Mouse (Mus musculus): Measurements from ENCODE around the gene Gnaz.

The Gnaz gene

DNA sequence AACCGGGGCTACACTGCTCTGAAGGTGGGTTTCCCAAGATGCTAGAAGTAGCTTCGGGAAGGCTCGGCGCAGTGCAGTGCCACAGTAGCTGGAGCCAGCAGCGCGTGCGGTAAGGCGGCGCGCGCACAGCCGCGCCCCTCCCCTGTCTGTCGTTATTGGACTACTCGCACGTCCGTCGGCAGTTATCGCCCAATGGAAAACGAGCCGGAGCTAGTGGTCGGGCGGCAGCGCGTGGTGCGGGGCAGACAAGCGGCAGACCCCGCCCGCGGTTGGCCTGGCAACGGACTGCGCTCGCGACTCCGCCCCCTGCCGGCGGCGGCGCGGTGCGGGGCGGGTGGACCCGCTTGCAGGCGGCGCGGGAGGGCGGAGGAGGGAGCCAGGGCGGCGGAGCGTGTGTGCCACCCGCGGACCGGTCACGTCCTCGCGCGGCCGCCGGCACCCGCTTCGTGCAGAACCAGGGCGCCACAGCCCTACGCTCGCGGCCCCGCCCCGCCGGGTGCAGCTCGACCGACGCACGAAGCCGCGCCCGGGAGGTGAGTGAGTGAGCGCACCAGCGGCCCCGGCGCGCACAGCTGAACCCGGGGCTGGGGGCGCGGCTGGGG is at the start of gene Gnaz:
Gene Gnaz, plus strand, starts transcription at position 328 of the 602 bp plus-strand sequence.
- DNase-seq (ENCODE audit: low spot score): peak; percentile 96

GRCm38 (mm10) chr10:74919277-74919676 is 47.7 kb upstream of the Gnaz start:
- no peak for DNase-seq (ENCODE audit: low spot score)

GRCm38 (mm10) chr10:74920853-74921567 is 46.0 kb upstream of the Gnaz start:
- no peak for DNase-seq (ENCODE audit: low spot score)

DNA sequence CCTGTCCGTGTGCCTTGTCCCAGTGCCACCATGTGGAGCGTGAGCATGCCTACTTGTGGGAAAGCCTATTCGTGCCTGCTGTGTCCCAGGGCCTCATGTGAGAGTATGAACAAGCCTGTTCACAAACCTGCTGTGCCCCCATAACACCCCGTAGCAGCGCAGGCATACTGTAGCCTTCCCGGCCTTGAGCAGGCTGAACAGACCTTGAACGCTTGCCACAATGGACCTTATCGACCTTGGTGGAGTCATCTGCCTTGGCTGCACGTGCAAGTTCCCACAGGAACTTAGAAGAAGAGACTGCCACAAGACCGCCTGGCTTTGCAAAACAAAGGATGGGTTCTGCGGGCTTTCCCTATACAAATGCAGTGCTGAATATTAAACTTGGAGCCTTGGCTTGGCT is 45.4 kb upstream of the Gnaz start:
- no peak for DNase-seq (ENCODE audit: low spot score)

DNA sequence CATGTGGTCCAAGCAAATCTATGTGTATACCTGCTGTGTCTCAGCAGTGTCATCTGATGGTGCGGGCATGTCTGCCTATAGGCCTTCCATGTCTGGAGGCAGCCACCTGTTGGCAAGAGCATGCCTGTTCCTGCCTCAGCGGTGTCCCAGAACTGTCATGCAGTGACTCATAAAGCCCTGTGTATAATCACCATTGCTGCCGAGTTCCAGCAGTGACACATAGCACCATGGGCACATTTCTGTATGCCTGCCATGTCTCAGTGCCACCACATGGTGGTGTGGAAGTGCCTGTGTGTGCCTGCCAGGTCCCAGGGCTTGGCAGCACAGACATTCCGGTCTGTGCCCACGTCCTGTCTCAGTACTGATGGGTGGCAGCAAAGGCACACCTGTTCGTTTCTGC is 44.2 kb upstream of the Gnaz start:
- DNase-seq (ENCODE audit: low spot score): no peak

- no peak for DNase-seq (ENCODE audit: low spot score)
These were observed 42.7 kb upstream of the Gnaz start for GRCm38 (mm10) chr10:74924274-74924673.

DNA sequence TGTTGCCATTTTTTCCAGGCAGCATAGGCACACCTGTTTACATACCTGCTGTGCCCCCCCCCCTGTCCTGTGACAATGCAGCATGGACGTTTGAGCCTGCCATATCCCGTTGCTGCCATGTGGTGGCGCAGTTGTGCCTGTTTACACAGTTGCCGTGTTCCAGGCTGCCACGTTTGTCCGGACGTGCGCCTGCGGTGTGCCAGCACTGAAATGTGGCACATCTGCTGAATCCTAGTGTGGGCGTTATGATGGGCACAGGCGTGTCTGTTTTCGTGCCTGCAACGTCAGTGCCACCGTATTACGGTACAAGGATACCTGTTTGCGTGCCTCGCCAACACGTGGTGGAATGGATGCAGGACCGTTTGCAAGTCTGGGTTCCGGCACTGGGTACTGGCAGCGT is 41.7 kb upstream of the Gnaz start:
- no peak for DNase-seq (ENCODE audit: low spot score)

GRCm38 (mm10) chr10:74928276-74928675 is 38.7 kb upstream of the Gnaz start:
- no peak for DNase-seq (ENCODE audit: low spot score)

- no peak for DNase-seq (ENCODE audit: low spot score)
These were observed 37.4 kb upstream of the Gnaz start for GRCm38 (mm10) chr10:74929578-74929977.

DNA sequence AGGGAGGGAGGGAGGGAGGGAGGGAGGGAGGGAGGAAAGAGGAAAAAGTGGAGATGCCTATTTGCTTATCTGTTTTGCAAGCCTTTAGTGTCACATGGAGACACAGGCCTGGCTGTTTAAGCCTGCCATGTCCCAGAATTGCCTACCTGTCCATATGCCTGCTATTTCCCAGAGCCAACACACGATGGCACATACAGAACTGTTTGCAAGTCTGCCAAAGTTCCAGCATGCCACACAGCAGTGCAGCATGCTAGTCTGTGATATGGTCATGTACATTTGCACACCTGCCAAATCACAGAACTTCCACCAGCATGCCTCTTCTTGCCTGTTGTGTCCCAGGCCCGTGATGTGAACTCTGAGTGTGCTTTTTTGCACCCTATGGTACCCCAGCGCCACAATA is 36.4 kb upstream of the Gnaz start:
- no peak for DNase-seq (ENCODE audit: low spot score)

- DNase-seq (ENCODE audit: low spot score): no peak
These were observed 35.3 kb upstream of the Gnaz start for GRCm38 (mm10) chr10:74931631-74932030.

DNA sequence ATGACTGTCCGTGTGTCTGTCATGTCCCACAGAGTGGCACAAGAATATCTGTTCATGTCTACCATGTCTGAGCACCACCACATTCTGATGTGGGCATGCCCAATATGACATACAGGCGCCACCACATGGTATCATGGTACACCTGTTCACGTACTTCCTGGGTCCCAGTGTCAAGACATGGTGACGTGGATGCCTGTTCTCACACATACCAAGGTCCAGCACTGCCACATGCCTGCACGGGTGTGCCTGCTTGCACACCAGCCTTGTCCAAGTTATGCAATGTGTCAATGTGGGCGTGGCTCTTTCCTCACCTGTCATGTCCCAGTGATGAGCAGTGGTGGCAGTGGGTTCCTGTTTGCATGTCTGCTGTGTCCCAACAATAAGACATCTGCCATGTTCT is 34.5 kb upstream of the Gnaz start:
- DNase-seq (ENCODE audit: low spot score): no peak

GRCm38 (mm10) chr10:74933548-74934190 is 33.3 kb upstream of the Gnaz start:
- no peak for DNase-seq (ENCODE audit: low spot score)

DNA sequence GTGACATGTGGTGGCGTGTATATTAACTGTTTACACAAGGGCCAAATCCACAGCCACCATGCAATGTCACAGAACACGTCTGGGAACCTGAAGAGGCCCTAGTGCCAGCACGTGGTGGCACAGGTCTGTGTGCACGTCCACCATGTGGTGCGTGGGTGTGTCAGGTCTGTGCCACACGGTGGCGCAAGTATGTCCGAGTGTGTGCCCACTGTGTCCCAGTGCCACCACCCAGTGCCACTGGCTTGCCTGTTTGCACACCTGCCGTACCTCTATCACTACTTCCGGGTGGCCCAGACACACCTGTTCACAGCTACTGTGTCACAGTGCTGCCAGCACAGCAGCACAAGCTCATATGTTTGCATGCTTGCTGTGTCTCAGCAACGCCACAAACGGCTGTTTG is 32.5 kb upstream of the Gnaz start:
- no peak for DNase-seq (ENCODE audit: low spot score)

GRCm38 (mm10) chr10:74935016-74935415 is 32.0 kb upstream of the Gnaz start:
- DNase-seq (ENCODE audit: low spot score): no peak

DNA sequence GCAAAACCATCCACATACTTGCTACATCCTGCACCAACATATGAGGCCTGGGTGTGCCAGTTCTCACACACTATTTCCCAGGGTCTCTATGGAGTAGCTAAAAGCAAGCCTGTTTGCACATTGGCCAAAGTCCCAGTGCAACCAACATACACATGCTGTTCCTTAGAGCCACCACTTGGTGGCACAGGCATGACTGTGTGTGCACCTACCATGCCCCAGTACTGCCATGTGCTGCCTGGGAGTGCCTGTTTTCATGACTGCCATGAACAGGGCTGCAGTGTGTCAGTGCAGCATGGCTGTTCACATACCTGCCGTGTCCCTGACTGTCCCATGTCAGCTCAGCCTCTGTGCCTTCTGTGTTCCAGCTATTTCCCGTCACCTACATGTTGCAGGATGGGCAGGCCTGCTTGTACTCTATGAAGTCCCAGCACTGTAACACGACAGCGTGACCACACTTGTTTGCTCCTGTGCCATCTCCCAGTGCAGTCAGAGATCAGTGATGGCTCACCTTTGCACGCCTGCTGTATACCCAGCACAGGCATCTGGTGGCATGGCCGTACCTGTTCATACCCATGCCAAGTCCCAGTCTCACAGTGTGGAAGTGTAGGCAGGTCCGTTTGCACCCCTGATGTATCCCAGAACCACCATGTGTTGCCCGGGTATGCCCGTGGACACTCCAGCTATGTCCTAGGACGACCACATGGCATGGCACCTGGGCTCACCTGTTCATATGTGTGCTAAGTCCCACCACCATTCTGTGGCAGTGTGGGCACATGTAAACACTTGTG is 29.8 kb upstream of the Gnaz start:
- no peak for DNase-seq (ENCODE audit: low spot score)

DNA sequence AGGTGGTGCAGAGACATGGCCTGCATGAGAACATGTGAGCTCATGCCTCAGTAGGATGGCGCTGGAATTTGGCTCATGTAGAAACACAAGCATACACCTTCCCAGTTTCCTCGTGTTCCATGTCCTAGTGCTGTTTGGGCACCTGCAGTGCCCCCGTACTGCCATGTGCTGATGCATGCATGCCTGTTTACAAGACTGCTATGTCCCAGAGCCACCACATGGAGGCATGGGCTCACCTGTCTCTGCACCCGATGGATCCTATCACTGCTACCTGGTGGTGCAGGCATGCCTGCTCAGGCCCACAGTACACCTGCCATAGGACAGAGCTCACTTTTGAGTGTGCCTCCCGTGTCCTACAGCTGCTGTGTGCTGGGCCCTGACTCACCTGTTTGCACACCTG is 28.6 kb upstream of the Gnaz start:
- no peak for DNase-seq (ENCODE audit: low spot score)

- DNase-seq (ENCODE audit: low spot score): no peak
These were observed 27.7 kb upstream of the Gnaz start for GRCm38 (mm10) chr10:74939300-74939699.

DNA sequence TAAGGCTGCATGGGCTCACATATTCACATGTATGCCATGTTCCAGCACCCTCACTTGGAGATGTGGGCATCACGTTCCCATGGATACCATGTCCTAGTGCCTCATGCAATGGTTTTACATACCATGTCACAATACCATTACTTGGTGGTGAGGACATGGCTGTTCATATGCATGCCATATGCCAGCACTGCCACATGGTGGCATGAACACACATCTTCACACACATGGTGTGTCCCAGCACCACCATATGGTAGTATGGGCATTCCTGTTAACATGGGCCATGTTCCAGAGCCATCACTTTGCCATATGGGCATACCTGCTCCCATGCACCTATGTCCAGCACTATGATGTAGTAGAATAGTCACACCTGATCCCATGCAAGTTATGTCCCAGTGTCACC is 26.2 kb upstream of the Gnaz start:
- DNase-seq (ENCODE audit: low spot score): no peak

- DNase-seq (ENCODE audit: low spot score): no peak
These were observed 14.0 kb upstream of the Gnaz start for GRCm38 (mm10) chr10:74952830-74953443.

DNA sequence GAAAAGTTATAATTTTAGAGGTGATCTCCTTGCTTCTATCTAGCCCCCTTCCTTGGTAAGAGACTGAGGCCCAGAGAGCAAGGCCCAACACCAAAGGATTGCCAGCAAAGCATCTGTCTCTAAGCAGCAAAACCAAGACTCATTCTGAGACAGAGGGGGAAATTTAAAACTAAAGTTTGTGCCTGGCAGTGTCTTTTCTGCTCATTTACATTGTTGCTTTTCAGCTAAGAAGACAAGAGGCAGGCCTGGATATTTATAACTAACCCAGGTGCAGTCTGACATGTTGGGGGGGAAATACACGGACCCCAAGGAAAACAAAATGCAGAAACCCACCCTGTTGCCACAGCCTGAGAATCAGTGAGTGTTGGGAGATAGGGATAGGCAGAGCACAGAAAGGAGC is 2.6 kb upstream of the Gnaz start:
- DNase-seq (ENCODE audit: low spot score): no peak

DNA sequence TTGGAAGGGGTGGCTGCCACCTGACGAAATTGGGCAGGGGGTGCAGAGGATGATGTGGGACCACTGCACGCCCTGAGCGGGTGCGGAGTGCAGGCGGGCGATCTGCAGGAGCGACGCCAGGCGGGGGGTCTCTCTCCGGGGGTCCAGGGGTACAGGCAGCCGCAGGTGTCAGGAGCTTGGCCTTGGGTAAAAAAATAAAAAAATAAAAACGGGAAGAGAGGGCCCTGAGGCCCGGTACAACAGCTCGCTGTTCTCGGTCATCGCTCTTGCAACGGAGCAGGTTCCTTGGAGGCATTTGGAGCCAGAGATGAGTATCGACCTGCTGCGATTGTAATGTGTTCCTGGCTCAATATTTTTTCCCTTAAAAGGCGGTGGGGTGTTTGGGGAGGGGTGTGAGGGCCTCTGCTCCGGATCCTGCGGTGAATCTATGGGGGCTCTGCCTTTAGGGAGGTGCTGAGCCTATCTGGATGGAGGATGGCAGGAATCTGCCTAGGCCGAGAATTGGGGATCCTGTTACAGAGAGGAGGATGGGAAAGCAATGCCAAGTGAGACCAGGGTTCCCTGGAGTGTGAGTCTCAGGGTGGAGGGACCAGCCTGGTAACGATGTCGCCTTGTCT is 782 bp downstream of the Gnaz start:
- DNase-seq (ENCODE audit: low spot score): no peak

Data from ovary, postnatal 10 days (tissue).